Mouse (Mus musculus) thymus, postnatal 10 days (tissue): ENCODE measurements around the gene Prn.

ENCODE experiments used
- DNase-seq, 2 experiments: peaks; one replicate each; pipeline ENCODE4 v3.0.0; 2021; ENCODE audit warnings: low spot score in 2 of 2

Prn gene

GRCm38 (mm10) chr2:131909683-131910572 lies at the start of gene Prn, which contains the start of gene Prnp:
Gene Prn, plus strand, starts transcription at chr2:131909957.
Gene Prnp, plus strand, starts transcription at chr2:131909928.
- DNase-seq = peak; percentile 83 to 93

GRCm38 (mm10) chr2:131862617-131863275 lies 47.0 kb upstream of the Prn start:
- DNase-seq = no peak

- no peak for DNase-seq
These were observed 46.3 kb upstream of the Prn start for GRCm38 (mm10) chr2:131863472-131863871.

- no peak for DNase-seq
These were observed 45.4 kb upstream of the Prn start for GRCm38 (mm10) chr2:131864262-131864796.

GRCm38 (mm10) chr2:131866676-131867075 lies 43.1 kb upstream of the Prn start:
- no peak for DNase-seq

- DNase-seq = no peak
These were observed 40.8 kb upstream of the Prn start for GRCm38 (mm10) chr2:131868983-131869382.

GRCm38 (mm10) chr2:131873376-131873775 lies 36.4 kb upstream of the Prn start:
- DNase-seq = no peak

GRCm38 (mm10) chr2:131876551-131877265 lies 33.0 kb upstream of the Prn start:
- DNase-seq = no peak

- DNase-seq = no peak
These were observed 28.0 kb upstream of the Prn start for GRCm38 (mm10) chr2:131881766-131882165.

GRCm38 (mm10) chr2:131883136-131883535 lies 26.6 kb upstream of the Prn start:
- DNase-seq = no peak

- DNase-seq = peak; percentile 16 to 23
These were observed 23.1 kb upstream of the Prn start for GRCm38 (mm10) chr2:131886503-131887160.

- DNase-seq = no peak
These were observed 21.5 kb upstream of the Prn start for GRCm38 (mm10) chr2:131888233-131888632.

GRCm38 (mm10) chr2:131892534-131892933 lies 17.2 kb upstream of the Prn start:
- DNase-seq = no peak

- no peak for DNase-seq
These were observed 14.7 kb upstream of the Prn start for GRCm38 (mm10) chr2:131895106-131895505.

GRCm38 (mm10) chr2:131896011-131896410 lies 13.7 kb upstream of the Prn start:
- DNase-seq = no peak

- DNase-seq = no peak
These were observed 12.2 kb upstream of the Prn start for GRCm38 (mm10) chr2:131897336-131898109.

- DNase-seq = no peak
These were observed 7.3 kb upstream of the Prn start for GRCm38 (mm10) chr2:131902423-131902822.

- DNase-seq = no peak
These were observed 6.9 kb upstream of the Prn start for GRCm38 (mm10) chr2:131902867-131903266.

- DNase-seq = no peak
These were observed 4.7 kb upstream of the Prn start for GRCm38 (mm10) chr2:131905025-131905424.

GRCm38 (mm10) chr2:131905776-131906175 lies 4.0 kb upstream of the Prn start:
- DNase-seq = no peak

GRCm38 (mm10) chr2:131906266-131906665 lies 3.5 kb upstream of the Prn start:
- no peak for DNase-seq
